Mouse (Mus musculus) neural tube, embryonic 12.5 days (tissue): ENCODE data around the gene Batf3. TPM values are rescaled to one million over a fixed set of nuclear protein-coding genes. Genes with fewer than 3 reads are reported as not detected.

Experiments used
- ATAC-seq: fragments of 200-750 bp; cut with Nextera tagmentation; 2 replicates; pipeline ENCODE4 v1.8.0; 2017; ENCODE audit warnings: low read depth, mild to moderate bottlenecking, moderate TSS enrichment, moderate library complexity; ENCODE audit not compliant: low FRiP score
- H3K27ac ChIP-seq: fragments of 300-500 bp; sonication (generic); 2 replicates; pipeline ENCODE4 v1.5.1; 2016
- H3K27me3 ChIP-seq: fragments of 300-500 bp; sonication (generic); replicated peaks from 2 replicates; pipeline ENCODE4 v1.6.1; 2016; ENCODE audit warnings: mild to moderate bottlenecking
- H3K36me3 ChIP-seq: fragments of 300-500 bp; sonication (generic); 2 replicates; pipeline ENCODE4 v1.6.1; 2016; ENCODE audit warnings: mild to moderate bottlenecking
- H3K4me1 ChIP-seq: fragments of 300-500 bp; sonication (generic); 2 replicates; pipeline ENCODE4 v1.6.1; 2016
- H3K4me2 ChIP-seq: fragments of 300-500 bp; sonication (generic); replicated peaks from 2 replicates; pipeline ENCODE4 v1.6.1; 2016; ENCODE audit warnings: mild to moderate bottlenecking
- H3K4me3 ChIP-seq: fragments of 300-500 bp; sonication (generic); 2 replicates; pipeline ENCODE4 v1.5.1; 2016
- H3K9ac ChIP-seq: fragments of 300-500 bp; sonication (generic); 2 replicates; pipeline ENCODE4 v1.6.1; 2016; ENCODE audit warnings: mild to moderate bottlenecking
- H3K9me3 ChIP-seq: fragments of 300-500 bp; sonication (generic); 2 replicates; pipeline ENCODE4 v1.6.1; 2016; ENCODE audit warnings: mild to moderate bottlenecking
- WGBS: fragments of 180-500 bp; shearing (Covaris S2); methylation state at CpG from one replicate; pipeline ENCODE4 v1.1.7; 2016; 5-methylcytosine and 5-hydroxymethylcytosine counted together
- polyA plus RNA-seq: library from polyadenylated mRNA; unstranded; fragments of >200 nt; fragmentation: Nextera tagmentation; extraction: Ambion mirVana; gene quantifications from 2 replicates; pipeline ENCODE4 v1.2.1, GENCODE M21; 2016

The Batf3 gene
- polyA plus RNA-seq, 1 experiment from 2014 or later = 2.8 TPM

DNA sequence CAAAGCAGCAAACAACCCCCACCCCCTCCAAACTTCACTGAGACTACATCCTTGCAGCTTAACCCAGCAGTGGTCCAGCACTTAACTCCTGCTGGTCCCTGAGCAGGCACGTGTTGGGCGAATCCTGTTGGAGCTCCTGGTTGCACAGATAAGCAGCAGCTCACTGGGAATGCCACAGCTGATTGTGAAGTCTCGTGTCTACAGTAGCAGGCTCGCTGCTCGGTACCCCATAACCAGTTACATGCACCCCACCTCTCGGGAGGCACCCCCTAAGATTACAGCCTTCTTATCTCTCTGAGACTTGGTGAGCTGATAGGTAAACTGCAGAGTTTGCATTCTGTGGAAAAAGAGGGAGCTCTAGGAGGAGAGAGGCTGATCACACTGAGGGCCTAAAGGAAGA, 8.3 kb upstream of the Batf3 start:
- no peak for ATAC-seq
- WGBS = 82% methylated on average over 6 of the region's 6 CpGs
- H3K27ac ChIP-seq = no peak overlapping the region

DNA sequence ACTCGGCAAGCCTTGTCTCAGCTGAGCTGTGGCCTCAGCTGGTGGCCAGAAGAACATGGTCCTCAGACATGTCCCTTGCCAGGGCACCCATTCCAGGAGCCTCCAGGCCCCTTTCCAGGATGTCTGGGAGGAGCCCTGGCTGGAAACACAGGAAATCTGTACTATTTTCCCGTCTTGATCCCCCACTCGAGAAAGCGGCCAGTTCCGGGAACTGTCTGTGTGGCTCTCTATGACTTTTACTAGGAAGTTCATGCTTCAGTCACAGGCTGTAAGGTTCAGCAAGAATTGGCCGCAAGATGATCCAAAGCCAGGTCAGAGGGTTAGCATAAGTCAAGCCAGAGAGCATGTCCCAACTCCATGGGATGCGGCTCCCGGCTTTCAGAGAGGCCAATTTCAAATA, 5.6 kb upstream of the Batf3 start:
- no peak for ATAC-seq
- Histone ChIP-seq H3K4me1 (no peaks in the 10 kb centered on the region), H3K36me3 (no peaks in the 10 kb centered on the region), H3K27me3 (peaks cover 5% of the 10 kb centered on the region), H3K27ac (no peak overlapping the region), H3K4me2 (no peak overlapping the region), H3K4me3 (no peak overlapping the region), H3K9ac (no peak overlapping the region), H3K9me3 (no peaks in the 10 kb centered on the region)
- WGBS = 85% methylated on average over 8 of the region's 8 CpGs

More for the DNA sequence above, 8.3 kb upstream of the Batf3 start:
- H3K4me2 ChIP-seq = no peak overlapping the region
- no peaks in the 10 kb centered on the region for H3K27me3 ChIP-seq
- no peaks in the 10 kb centered on the region for H3K4me1 ChIP-seq
- H3K9me3 ChIP-seq = no peaks in the 10 kb centered on the region
- H3K9ac ChIP-seq = no peak overlapping the region
- peaks cover 5% of the 10 kb centered on the region; the same call in 1 of the 2 replicates for H3K36me3 ChIP-seq
- H3K4me3 ChIP-seq = no peak overlapping the region

DNA sequence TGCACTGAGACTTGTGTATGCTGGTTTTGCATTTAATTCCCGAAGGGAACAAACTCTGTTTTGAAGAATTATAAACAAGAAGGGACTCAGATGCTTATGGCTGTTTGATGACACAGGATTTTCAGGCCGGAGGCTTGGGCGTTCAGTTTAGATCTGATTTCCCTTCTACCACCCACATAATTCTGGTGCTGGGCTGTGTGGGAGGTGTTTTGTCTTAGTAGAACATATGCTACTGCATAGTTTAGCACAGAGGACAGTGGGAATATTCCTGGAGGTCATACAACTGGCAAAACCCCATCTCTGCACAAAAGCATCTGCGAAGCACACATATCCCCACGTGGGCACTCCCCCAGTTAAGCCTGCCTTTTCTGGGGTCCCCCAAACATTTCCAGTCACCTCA, 4.1 kb upstream of the Batf3 start:
- H3K9me3 ChIP-seq = no peaks in the 10 kb centered on the region
- H3K36me3 ChIP-seq = no peaks in the 10 kb centered on the region
- no peak overlapping the region for H3K4me2 ChIP-seq
- whole genome bisulfite sequencing = 84% methylated on average over 5 of the region's 5 CpGs
- H3K4me3 ChIP-seq = no peak overlapping the region
- H3K9ac ChIP-seq = no peak overlapping the region
- H3K27ac ChIP-seq = no peak overlapping the region
- ATAC-seq = no peak
- peaks cover 17% of the 10 kb centered on the region for H3K27me3 ChIP-seq
- no peaks in the 10 kb centered on the region; the same call in 1 of the 2 replicates for H3K4me1 ChIP-seq

DNA sequence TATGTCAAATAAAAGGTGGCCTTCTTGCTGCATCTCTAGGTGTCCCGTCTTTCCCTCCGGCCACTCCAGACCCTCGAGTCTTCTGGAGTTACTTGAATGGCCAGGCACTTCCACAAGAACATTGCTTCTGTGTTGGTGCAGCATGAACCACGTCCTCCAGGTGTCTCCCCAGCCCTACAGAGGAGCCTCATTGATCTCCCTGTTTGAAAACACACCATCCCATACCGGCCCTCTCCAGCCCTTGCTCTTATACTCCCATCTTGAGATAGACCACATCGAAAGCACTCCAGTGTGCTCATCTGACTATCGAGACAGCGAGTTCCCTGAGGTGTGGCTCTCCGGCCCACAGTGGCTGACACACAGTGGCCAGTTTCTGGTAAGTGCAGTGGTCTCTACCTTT, 2.6 kb upstream of the Batf3 start:
- Histone ChIP-seq H3K4me1 (no peaks in the 10 kb centered on the region; the same call in 1 of the 2 replicates), H3K9ac (no peak overlapping the region), H3K4me3 (no peak overlapping the region), H3K27me3 (peaks cover 31% of the 10 kb centered on the region), H3K9me3 (no peaks in the 10 kb centered on the region), H3K27ac (no peak overlapping the region), H3K36me3 (no peaks in the 10 kb centered on the region), H3K4me2 (no peak overlapping the region)
- ATAC-seq = no peak
- 77% methylated on average over 9 of the region's 9 CpGs for WGBS

DNA sequence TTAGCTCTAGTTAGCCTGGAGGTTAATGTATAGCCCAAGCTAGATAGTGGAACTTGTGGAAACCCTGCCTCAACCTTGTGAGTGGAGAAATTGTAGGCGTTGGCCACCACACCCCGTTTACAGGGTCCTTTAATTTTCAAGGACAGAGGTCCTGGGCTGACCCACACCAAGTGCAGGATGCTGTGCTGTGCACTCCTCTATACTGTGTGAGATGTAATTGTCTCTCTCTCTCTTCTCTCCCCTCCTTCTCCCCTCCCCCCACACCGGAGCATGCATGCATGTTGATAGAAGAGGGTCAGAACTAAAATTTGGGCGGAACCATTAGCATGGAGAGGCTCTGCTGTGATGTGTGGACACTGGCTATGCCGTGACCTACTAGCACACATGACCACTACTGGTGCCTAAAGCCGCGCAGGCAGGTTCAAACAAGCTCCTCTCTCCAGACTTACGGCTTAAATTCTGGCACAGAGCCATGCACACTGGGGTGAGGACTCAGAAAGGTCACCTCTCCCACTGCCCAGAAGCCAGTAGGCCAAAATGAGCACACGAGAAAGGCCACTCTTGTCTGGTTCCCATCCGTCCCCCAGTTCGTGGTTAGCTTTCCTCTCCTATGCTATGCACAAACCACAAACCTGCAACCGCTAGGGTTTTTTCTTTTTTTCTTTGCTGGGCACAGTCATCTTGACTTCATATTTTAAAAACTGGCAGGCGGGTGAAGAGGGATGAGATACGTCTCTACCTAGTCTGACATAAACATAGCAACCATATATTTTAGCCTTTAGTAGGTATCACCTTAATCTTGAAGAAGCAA, 571 bp upstream of the Batf3 start:
- H3K9ac ChIP-seq = no peak overlapping the region
- H3K4me3 ChIP-seq = 0 out of 2 replicates have a peak overlapping the region, but pooled peaks have one; percentile 56

DNA sequence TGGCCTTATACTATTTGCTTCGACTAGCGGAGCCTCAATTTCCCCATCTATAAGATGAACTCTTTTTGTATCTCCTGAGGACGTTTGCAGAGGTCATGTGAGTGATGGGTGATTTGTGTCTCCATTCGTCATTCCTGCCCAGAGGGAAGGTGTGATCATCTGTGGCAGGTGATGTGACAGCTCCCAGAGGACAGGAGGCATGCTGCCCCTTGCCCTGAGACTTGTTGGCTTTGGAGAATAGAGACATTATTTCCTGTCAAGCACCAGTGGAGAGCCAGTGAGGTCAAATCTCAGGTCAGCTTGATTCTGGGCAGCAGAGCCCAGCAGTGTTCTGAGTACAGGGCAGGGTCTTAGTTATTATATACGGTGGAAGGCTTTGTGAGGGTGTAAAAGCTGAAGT, 1.5 kb downstream of the Batf3 start:
- Histone ChIP-seq H3K27ac (no peak overlapping the region), H3K27me3 (peaks cover 38% of the 10 kb centered on the region), H3K4me1 (no peaks in the 10 kb centered on the region; the same call in 1 of the 2 replicates), H3K9ac (no peak overlapping the region), H3K9me3 (peaks cover 4% of the 10 kb centered on the region; the same call in 1 of the 2 replicates), H3K4me3 (no peak overlapping the region), H3K36me3 (no peaks in the 10 kb centered on the region), H3K4me2 (peak overlapping the region; percentile 99)
- WGBS = 43% methylated on average over 5 of the region's 5 CpGs
- ATAC-seq = no peak

More for the DNA sequence above, 571 bp upstream of the Batf3 start:
- Histone ChIP-seq H3K36me3 (no peaks in the 10 kb centered on the region), H3K9me3 (peaks cover 4% of the 10 kb centered on the region; the same call in 1 of the 2 replicates), H3K4me1 (no peaks in the 10 kb centered on the region; the same call in 1 of the 2 replicates), H3K27ac (no peak overlapping the region), H3K4me2 (peak overlapping the region; percentile 99), H3K27me3 (peaks cover 38% of the 10 kb centered on the region)
- ATAC-seq = no peak
- 60% methylated on average over 14 of the region's 14 CpGs for WGBS

DNA sequence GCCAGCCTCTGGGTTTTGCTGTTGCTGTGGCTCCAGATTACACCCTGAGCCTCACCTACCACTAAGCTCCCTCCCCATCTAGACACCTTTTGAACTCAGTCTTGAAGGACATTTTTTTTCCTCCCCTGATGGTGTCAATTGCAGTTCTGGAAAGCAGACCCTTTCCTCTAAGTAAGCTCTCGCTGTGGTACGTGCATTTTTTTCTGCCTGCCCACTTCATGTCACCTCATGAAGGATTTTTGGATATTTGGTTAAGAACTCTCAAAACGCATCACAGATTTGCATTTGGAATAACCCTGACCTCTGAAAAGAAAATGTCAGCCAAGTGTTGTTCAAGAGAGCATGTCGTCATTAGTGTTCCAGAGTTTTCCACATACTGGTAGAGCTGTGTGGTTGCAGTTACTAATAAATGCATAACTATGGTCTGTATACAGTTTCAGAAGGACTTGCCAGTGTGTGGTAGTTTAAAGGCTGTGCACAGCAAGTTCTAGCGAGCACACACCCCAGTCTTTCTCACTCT, 2.2 kb downstream of the Batf3 start:
- no peak overlapping the region for H3K9ac ChIP-seq
- H3K36me3 ChIP-seq = no peaks in the 10 kb centered on the region
- H3K4me1 ChIP-seq = no peaks in the 10 kb centered on the region; the same call in 1 of the 2 replicates
- H3K4me3 ChIP-seq = no peak overlapping the region
- 84% methylated on average over 5 of the region's 5 CpGs for WGBS
- H3K9me3 ChIP-seq = peaks cover 4% of the 10 kb centered on the region; the same call in 1 of the 2 replicates
- no peak for ATAC-seq
- H3K27ac ChIP-seq = no peak overlapping the region
- H3K27me3 ChIP-seq = peaks cover 38% of the 10 kb centered on the region
- H3K4me2 ChIP-seq = no peak overlapping the region

DNA sequence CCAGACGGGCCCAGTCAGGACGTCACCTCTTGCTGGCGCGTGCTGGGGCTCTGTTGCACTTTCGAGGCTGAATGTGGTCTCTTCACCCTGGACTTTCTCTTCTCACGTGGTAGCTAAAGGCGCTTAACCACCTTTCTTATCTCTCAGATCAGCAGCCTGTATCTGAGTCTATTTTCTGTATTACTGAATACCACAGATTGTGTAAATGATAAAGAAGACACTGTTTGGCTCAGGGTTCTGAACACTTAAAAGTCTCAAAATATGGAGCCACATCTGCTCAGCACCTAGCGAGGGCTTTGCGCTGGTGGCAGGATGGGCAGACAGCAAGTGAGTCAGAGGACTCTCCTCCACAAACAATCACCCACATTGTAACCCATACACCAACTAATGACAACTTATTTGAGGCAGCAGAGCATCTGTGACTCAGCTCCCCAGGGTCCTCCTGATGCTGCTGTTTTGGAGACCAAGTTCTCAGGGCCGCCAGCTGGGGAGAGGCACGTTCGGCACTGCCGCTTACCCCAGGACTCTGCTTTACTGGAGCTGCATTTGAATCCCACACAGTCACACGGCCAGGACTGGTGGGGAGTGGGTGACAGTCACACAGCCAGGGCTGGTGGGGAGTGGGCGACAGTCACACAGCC, 5.2 kb downstream of the Batf3 start:
- 83% methylated on average over 15 of the region's 15 CpGs for WGBS
- Histone ChIP-seq H3K4me1 (no peaks in the 10 kb centered on the region; the same call in 1 of the 2 replicates), H3K9me3 (peaks cover 4% of the 10 kb centered on the region; the same call in 1 of the 2 replicates), H3K4me2 (no peak overlapping the region), H3K27me3 (peaks cover 26% of the 10 kb centered on the region), H3K4me3 (no peak overlapping the region), H3K9ac (no peak overlapping the region), H3K36me3 (no peaks in the 10 kb centered on the region), H3K27ac (no peak overlapping the region)
- no peak for ATAC-seq

DNA sequence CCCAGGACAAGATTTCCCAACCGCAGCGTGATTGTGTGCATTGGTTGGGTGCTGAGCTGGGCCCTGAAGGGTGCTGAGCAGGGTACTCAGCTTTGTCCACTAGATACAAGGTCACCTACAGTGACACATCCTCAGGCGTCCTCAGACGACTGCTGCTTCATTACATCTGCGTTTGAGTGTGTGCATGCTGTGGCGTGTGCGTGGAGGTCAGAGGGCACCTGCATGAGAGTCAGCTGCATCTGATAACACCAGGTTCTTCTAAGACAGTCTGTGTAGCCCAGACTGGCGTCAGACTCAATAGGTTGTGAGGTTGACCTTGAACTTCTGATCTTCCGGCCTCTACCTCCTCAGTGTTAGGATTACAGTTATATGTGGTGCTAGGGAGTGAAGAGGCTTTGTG, 7.6 kb downstream of the Batf3 start:
- Histone ChIP-seq H3K9me3 (peaks cover 4% of the 10 kb centered on the region; the same call in 1 of the 2 replicates), H3K4me3 (no peak overlapping the region), H3K27me3 (peaks cover 4% of the 10 kb centered on the region; the same call in 1 of the 2 replicates), H3K4me1 (no peaks in the 10 kb centered on the region), H3K36me3 (no peaks in the 10 kb centered on the region), H3K9ac (no peak overlapping the region), H3K27ac (no peak overlapping the region), H3K4me2 (no peak overlapping the region)
- no peak for ATAC-seq
- 86% methylated on average over 9 of the region's 9 CpGs for WGBS

DNA sequence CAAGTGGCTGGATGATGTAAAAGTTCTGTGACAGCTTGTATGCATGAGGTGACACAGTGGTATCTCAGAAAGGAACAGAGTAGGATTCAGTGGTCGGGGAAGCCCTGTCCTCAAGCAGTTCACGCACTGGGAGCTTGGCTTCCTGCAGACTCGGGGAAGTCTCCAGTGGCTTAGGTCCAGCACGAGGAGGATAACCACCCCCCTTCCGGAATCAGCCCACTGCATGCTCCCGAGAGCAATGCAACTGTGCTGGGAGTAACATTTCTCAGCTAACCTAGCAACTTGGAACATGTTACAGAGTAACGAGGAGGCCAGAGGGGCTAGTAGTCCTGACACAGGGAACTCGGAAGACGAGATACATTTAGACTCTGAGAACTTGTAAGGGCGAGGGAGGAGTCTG, 9.7 kb downstream of the Batf3 start:
- Histone ChIP-seq H3K4me1 (no peaks in the 10 kb centered on the region), H3K27ac (no peak overlapping the region), H3K4me2 (no peak overlapping the region), H3K9me3 (no peaks in the 10 kb centered on the region), H3K4me3 (no peak overlapping the region), H3K9ac (no peak overlapping the region), H3K27me3 (no peaks in the 10 kb centered on the region), H3K36me3 (no peaks in the 10 kb centered on the region)
- WGBS = 78% methylated on average over 10 of the region's 10 CpGs
- ATAC-seq = no peak

DNA sequence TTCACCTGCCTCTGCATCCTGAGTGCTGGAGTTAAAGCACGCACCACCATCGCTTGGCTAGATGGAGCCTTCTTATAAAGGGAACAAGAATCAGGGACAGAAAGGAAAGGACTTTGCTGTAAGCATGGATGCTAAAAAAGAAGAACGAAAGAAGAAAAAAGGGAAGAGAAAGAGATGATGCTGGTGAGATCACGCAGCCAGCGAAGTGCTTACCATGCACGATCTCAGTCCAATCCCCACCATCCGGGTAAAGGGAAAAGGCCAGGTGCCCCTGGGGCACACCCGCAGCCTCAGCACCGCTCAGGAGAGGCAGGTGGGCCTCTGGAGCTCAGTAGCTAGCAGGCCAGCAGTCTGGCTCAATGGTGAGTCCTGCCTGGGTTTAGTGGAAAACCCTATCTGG, 12.3 kb downstream of the Batf3 start:
- no peaks in the 10 kb centered on the region for H3K36me3 ChIP-seq
- no peaks in the 10 kb centered on the region for H3K9me3 ChIP-seq
- ATAC-seq = no peak
- H3K4me2 ChIP-seq = no peak overlapping the region
- no peak overlapping the region for H3K27ac ChIP-seq
- H3K4me3 ChIP-seq = no peak overlapping the region
- no peak overlapping the region for H3K9ac ChIP-seq
- whole genome bisulfite sequencing = 88% methylated on average over 9 of the region's 9 CpGs
- H3K4me1 ChIP-seq = no peaks in the 10 kb centered on the region
- H3K27me3 ChIP-seq = no peaks in the 10 kb centered on the region

DNA sequence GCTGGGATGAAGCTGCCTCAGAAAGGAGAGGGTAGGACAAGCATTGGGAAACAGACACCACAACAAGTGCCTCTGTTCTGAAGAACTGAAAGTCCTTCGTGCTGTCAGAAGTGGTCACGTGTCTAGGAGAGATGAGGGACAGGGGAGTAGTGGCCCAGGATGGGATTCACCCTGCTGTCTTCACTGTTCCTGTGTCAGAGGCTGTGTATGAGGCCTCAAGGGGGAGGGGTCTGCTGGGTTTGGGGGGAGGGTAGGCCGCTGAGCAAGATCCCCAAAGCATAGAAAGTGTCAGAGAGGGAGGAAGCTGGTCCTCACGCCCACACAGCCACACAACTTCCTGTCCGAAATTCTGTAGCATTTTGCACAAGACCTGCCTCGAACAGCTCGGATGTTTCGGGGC, 13.5 kb downstream of the Batf3 start:
- Histone ChIP-seq H3K4me3 (no peak overlapping the region), H3K4me1 (no peaks in the 10 kb centered on the region), H3K36me3 (no peaks in the 10 kb centered on the region), H3K9me3 (no peaks in the 10 kb centered on the region), H3K9ac (no peak overlapping the region), H3K4me2 (no peak overlapping the region), H3K27ac (no peak overlapping the region), H3K27me3 (no peaks in the 10 kb centered on the region)
- 62% methylated on average over 8 of the region's 8 CpGs for WGBS
- no peak for ATAC-seq
